Mouse (Mus musculus) urinary bladder, adult 18-20 months (tissue): Measurements from ENCODE around the gene Adora1.

Experiments used
- DNase-seq, 2 experiments: peaks; one replicate each; pipeline ENCODE4 v3.0.0; 2022; ENCODE audit warnings: low spot score in 2 of 2, mixed read lengths in 2 of 2

Gene Adora1

DNA sequence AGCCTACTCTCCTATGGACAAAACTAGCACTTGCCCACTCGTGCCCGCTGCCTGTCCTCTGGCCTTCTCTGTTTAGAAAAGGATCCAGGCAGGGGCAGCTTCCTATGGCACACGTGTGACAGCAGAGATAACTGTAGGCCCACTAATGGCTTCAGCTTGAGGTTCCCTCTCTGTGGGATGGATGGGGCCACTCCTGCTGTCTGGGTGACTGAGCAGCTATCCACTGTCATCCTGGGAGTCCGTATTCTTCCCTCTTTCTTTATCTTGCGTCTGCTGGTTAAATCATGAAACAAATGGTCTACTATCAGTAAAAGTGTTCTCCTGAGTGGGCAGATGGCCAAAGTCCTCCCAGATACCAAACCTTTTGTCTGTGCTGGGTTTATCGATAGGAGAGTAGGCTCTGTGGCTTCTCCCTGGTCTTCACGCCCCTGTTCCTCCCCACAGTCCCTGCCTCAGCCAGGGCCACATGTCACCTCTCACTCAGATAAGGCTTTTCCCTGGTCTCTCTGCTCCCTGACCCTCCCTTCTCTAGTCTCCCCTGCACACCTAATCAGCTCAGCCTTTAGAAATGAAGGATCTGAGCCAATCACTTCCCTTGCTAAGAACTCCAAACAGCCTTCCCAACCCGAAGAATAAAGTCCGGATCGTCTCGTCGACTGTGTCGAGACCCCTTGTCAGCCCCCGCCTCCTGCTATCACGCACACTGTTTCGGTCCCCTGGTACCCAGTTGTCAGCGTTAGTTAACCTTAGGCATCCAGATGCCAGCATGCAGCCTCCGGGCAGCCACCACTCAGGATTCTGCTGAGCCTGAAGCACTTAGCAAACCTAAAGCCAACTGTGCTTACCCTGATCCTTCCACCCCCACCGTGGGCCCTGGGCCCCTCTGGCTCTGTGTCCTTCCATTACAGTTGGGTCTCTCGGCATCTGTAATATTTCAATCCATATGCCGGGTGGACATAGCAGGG lies 82.3 kb downstream of the Adora1 start:
- no peak for DNase-seq

DNA sequence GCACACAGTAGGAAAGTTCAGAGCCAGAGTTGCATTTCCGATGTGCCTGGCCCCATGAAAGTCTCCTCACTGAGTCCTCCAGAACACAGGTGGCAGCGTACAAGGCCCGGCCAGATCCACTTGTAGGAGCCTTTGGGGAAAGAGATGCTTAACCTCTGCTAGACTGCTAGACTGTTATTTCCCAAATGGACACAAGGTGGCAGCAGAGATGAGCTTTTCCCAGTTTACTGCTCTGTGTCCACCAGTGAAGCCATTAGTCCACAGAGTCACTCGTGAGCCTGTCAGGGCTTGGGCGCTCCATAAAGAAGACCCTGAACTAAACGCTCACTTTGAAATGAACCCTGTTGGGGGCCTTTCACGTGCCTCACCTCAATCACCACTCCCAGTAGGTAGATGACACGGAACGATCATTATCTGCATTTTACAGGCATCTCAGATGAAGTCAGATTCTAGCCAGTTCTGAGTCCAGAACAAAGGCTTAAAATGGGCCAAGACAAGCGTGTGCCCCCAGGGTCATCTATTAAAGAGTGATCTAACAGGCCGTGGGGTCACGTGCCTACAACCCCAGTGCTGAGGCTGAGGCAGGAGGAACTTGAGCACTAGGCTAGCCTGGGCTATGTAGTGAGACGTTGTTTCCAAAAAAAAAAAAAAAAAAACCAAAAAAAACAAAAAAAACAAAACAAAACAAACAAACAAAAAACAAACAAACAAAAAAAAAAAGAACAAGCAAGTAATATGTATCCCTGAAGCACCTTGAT lies 83.4 kb downstream of the Adora1 start:
- peak; percentile 53 to 60 for DNase-seq

DNA sequence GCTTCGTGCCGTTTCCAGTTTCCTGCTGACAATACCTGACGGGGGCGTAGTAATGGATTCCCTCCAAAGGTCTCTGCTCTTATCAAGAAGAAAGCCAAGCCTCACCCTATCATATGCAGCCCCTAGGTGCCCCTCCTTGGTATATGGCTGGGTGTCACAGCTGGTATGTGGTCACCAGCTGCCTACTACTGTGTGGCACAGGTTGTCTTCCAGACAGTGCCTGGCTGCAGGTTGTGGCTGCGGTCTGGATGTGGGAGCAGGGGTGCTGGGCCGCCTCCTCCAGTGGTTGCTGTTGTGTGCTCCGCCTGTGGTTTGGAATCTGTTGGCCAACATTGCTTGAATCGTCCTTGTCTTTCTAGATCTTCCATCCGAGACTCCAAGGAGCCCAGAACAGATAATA lies 84.5 kb downstream of the Adora1 start:
- DNase-seq: no peak

DNA sequence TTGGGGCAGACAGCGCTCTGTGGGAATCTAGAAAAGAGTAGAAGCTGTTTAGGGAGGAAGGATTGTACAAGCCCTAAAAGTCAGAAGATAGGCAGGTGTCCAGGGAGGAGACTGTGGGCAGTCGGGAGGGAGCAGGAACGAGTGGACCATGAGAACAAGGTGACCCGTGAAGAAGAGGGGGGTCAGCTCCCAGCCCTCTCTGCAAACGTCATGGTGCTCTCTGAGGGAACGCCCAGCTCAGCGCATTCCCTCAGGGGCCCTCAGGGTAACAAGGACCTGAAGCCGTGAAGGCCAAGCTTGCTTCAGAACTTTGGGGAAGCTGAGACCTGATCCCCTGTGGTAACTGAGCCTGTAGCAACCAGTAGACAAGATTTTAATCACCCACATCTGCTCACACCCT lies 85.2 kb downstream of the Adora1 start:
- DNase-seq: no peak
